Mouse (Mus musculus): Measurements from ENCODE around the gene Tjp1.

Gene Tjp1

GRCm38 (mm10) chr7:65430401-65430800, 97.2 kb downstream of the Tjp1 start:
- DNase-seq = peak in 1 of 2 experiments; percentile 66

- DNase-seq = peak in 1 of 2 experiments; percentile 67
Observed at GRCm38 (mm10) chr7:65424519-65424918, 103.1 kb downstream of the Tjp1 start.

GRCm38 (mm10) chr7:65422456-65422855, 105.1 kb downstream of the Tjp1 start:
- no peak for DNase-seq

GRCm38 (mm10) chr7:65421451-65421850, 106.1 kb downstream of the Tjp1 start:
- DNase-seq = peak; percentile 79 to 89

GRCm38 (mm10) chr7:65419926-65420325, 107.7 kb downstream of the Tjp1 start:
- DNase-seq = no peak

- DNase-seq = no peak
Observed at GRCm38 (mm10) chr7:65419012-65419411, 108.6 kb downstream of the Tjp1 start.

- no peak for DNase-seq
Observed at GRCm38 (mm10) chr7:65418366-65418911, 109.1 kb downstream of the Tjp1 start.

GRCm38 (mm10) chr7:65417231-65418100, 110.1 kb downstream of the Tjp1 start:
- DNase-seq = peak; percentile 44 to 61

- no peak for DNase-seq
Observed at GRCm38 (mm10) chr7:65416506-65416905, 111.1 kb downstream of the Tjp1 start.

- DNase-seq = no peak
Observed at GRCm38 (mm10) chr7:65413946-65414945, 113.3 kb downstream of the Tjp1 start.

GRCm38 (mm10) chr7:65410668-65411067, 116.9 kb downstream of the Tjp1 start:
- peak; percentile 54 to 69 for DNase-seq

- DNase-seq = no peak
Observed at GRCm38 (mm10) chr7:65406427-65406826, 121.2 kb downstream of the Tjp1 start.

- DNase-seq = no peak
Observed at GRCm38 (mm10) chr7:65402516-65402915, 125.1 kb downstream of the Tjp1 start.

GRCm38 (mm10) chr7:65401622-65402021, 126.0 kb downstream of the Tjp1 start:
- no peak for DNase-seq

GRCm38 (mm10) chr7:65395891-65396290, 131.7 kb downstream of the Tjp1 start:
- DNase-seq = no peak

GRCm38 (mm10) chr7:65395166-65395565, 132.4 kb downstream of the Tjp1 start:
- DNase-seq = no peak

- no peak for DNase-seq
Observed at GRCm38 (mm10) chr7:65394672-65395071, 132.9 kb downstream of the Tjp1 start.

- DNase-seq = no peak
Observed at GRCm38 (mm10) chr7:65393704-65394452, 133.7 kb downstream of the Tjp1 start.

- no peak for DNase-seq
Observed at GRCm38 (mm10) chr7:65392986-65393385, 134.6 kb downstream of the Tjp1 start.

- no peak for DNase-seq
Observed at GRCm38 (mm10) chr7:65389539-65389938, 138.0 kb downstream of the Tjp1 start.

GRCm38 (mm10) chr7:65388243-65389013, 139.2 kb downstream of the Tjp1 start:
- DNase-seq = peak; percentile 81 to 82
